Mouse (Mus musculus): ENCODE data around the gene Padi6.

- TF ChIP-seq CTCF (IDR thresholded peaks at IDR 0.05; ENCODE audit: borderline replicate concordance, insufficient read depth, low read depth, low read length) (no peak), POLR2A (IDR thresholded peaks at IDR 0.05; ENCODE audit: borderline replicate concordance, insufficient read depth, low read length) (no peak)
These were observed 33.3 kb downstream of the Padi6 start for GRCm38 (mm10) chr4:140709111-140709510.

Measured in cerebellum, adult 2 months (tissue).